Mouse (Mus musculus): ENCODE data around the gene Taf4. TPM values are rescaled to one million over a fixed set of nuclear protein-coding genes. Genes with fewer than 3 reads are reported as not detected.

The Taf4 gene
- 15.2 and 17.6 TPM in 2 replicates for polyA plus RNA-seq (2012; rRNA removed)
- polyA plus RNA-seq (2014; fragmentation: Nextera tagmentation; extraction: Ambion mirVana), result 3.9 and 4.4 TPM in 2 replicates

GRCm38 (mm10) chr2:179976628-179977343 is at the start of gene Taf4:
Taf4 (minus strand) TSS chr2:179976646.
- H3K36me3 ChIP-seq (ENCODE audit: control insufficient read depth, insufficient read depth, low read length), result no peaks in the 10 kb centered on the region
- no peaks in the 10 kb centered on the region for H3K27me3 ChIP-seq (ENCODE audit: control insufficient read depth, insufficient read depth, low read length)
- H3K4me2 ChIP-seq (replicated peaks; ENCODE audit: low read depth, low read length, severe bottlenecking), result peak within 1 kb of the TSS; percentile 93
- H3K4me1 ChIP-seq (ENCODE audit: control insufficient read depth, insufficient read depth, low read length), result peaks cover 25% of the 10 kb centered on the region
- H3K4me3 ChIP-seq (replicated peaks; ENCODE audit: low read length), result peak within 1 kb of the TSS; percentile 77
- peak within 1 kb of the TSS; percentile 94 for H3K27ac ChIP-seq (replicated peaks; ENCODE audit: low read depth, low read length)
- H3K9ac ChIP-seq (ENCODE audit: low read depth, low read length, severe bottlenecking), result peak within 1 kb of the TSS; percentile 96
- ATAC-seq (ENCODE audit: low FRiP score, low read depth) (peak; percentile 95), DNase-seq (ENCODE audit: low spot score) (peak; percentile 82)
- under 1% methylated on average over 48 of the region's 84 CpGs for WGBS
- TF ChIP-seq POLR2A (IDR thresholded peaks at IDR 0.05; ENCODE audit: borderline replicate concordance, extremely low read depth, insufficient read depth, insufficient read length), result peak; percentile 100
- no peaks in the 10 kb centered on the region for H3K9me3 ChIP-seq (ENCODE audit: control insufficient read depth, low read length)

DNA sequence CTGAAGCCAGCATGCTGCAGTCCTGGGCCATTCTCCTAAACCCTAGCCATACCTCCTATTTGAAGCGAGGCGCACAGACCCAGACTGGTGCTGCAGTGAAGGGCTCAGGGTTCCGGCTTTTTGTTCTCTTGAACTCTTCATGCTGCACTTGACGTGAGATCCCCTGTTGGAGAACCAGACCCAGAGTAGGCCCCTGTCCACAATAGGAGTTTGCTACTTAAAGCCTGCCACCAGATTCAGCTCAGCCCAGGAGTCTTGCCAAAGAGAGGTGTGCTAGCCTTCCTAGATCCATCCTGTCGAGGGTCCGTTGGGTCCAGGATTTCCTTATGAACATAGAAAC is 49.4 kb upstream of the Taf4 start:
- H3K4me3 ChIP-seq (replicated peaks; ENCODE audit: low read length), result peak overlapping the region; percentile 96
- TF ChIP-seq POLR2A (IDR thresholded peaks at IDR 0.05; ENCODE audit: borderline replicate concordance, extremely low read depth, insufficient read depth, insufficient read length), result no peak
- H3K4me1 ChIP-seq (ENCODE audit: control insufficient read depth, insufficient read depth, low read length), result peaks cover 30% of the 10 kb centered on the region
- no peaks in the 10 kb centered on the region for H3K27me3 ChIP-seq (ENCODE audit: control insufficient read depth, insufficient read depth, low read length)
- DNase-seq (ENCODE audit: low spot score) (no peak), ATAC-seq (ENCODE audit: low FRiP score, low read depth) (no peak)
- H3K9ac ChIP-seq (ENCODE audit: low read depth, low read length, severe bottlenecking), result peak overlapping the region; percentile 85
- peak overlapping the region; percentile 88 for H3K27ac ChIP-seq (replicated peaks; ENCODE audit: low read depth, low read length)
- 10% methylated on average over 6 of the region's 6 CpGs for WGBS
- peaks cover 35% of the 10 kb centered on the region for H3K36me3 ChIP-seq (ENCODE audit: control insufficient read depth, insufficient read depth, low read length)
- no peaks in the 10 kb centered on the region for H3K9me3 ChIP-seq (ENCODE audit: control insufficient read depth, low read length)
- H3K4me2 ChIP-seq (replicated peaks; ENCODE audit: low read depth, low read length, severe bottlenecking), result peak overlapping the region; percentile 86

DNA sequence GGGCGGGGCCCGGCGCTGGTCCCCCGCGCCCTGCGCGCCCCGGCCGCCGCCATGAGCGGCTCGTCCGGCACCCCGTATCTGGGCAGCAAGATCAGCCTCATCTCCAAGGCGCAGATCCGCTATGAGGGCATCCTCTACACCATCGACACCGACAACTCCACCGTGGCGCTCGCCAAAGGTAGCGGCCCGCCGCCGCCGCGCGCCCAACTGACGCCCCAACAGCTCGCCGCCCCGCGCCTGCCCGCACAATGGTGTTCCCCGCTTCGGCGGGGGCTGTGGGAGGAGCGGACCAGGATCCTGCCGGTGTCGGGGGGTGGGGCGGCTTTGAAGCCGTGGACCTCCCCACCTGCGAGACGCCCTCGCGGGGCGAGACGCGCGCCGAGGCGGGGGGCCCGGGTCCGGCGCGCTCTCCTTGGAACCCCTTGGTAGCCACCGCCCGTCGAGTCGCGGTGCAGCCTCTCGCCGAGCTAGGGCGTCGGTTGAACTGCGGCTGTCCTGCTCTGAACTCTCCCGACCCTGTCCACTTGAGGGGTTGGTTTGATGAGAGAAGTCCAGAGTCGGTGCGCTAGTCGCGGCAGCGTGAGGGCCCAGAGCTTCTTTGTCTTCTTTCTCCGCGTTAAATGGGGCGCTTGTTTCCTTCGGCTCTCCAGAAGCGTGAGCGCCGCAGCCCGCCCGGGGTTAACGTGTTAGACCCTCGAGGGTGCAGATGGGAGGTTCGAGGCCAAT is 48.9 kb upstream of the Taf4 start:
- Histone ChIP-seq H3K4me1 (ENCODE audit: control insufficient read depth, insufficient read depth, low read length) (peaks cover 30% of the 10 kb centered on the region), H3K36me3 (ENCODE audit: control insufficient read depth, insufficient read depth, low read length) (peaks cover 29% of the 10 kb centered on the region), H3K27ac (replicated peaks; ENCODE audit: low read depth, low read length) (peak overlapping the region; percentile 88), H3K9me3 (ENCODE audit: control insufficient read depth, low read length) (no peaks in the 10 kb centered on the region), H3K4me2 (replicated peaks; ENCODE audit: low read depth, low read length, severe bottlenecking) (peak overlapping the region; percentile 86), H3K27me3 (ENCODE audit: control insufficient read depth, insufficient read depth, low read length) (no peaks in the 10 kb centered on the region), H3K9ac (ENCODE audit: low read depth, low read length, severe bottlenecking) (peak overlapping the region; percentile 85), H3K4me3 (replicated peaks; ENCODE audit: low read length) (peak overlapping the region; percentile 96)
- DNase-seq (ENCODE audit: low spot score), result peak; percentile 12
- peak; percentile 47 for ATAC-seq (ENCODE audit: low FRiP score, low read depth)
- under 1% methylated on average over 52 of the region's 84 CpGs for WGBS
- TF ChIP-seq POLR2A (IDR thresholded peaks at IDR 0.05; ENCODE audit: borderline replicate concordance, extremely low read depth, insufficient read depth, insufficient read length), result no peak

- H3K27ac ChIP-seq (replicated peaks; ENCODE audit: low read depth, low read length), result peak within 1 kb of the TSS; percentile 88
- H3K9me3 ChIP-seq (ENCODE audit: control insufficient read depth, low read length), result no peaks in the 10 kb centered on the region
- ATAC-seq (ENCODE audit: low FRiP score, low read depth) (peak; percentile 94), DNase-seq (ENCODE audit: low spot score) (peak; percentile 96)
- under 1% methylated on average over 49 of the region's 80 CpGs for WGBS
- H3K4me1 ChIP-seq (ENCODE audit: control insufficient read depth, insufficient read depth, low read length), result peaks cover 30% of the 10 kb centered on the region
- peaks cover 22% of the 10 kb centered on the region for H3K36me3 ChIP-seq (ENCODE audit: control insufficient read depth, insufficient read depth, low read length)
- no peaks in the 10 kb centered on the region for H3K27me3 ChIP-seq (ENCODE audit: control insufficient read depth, insufficient read depth, low read length)
- peak within 1 kb of the TSS; percentile 96 for H3K4me3 ChIP-seq (replicated peaks; ENCODE audit: low read length)
- peak within 1 kb of the TSS; percentile 85 for H3K9ac ChIP-seq (ENCODE audit: low read depth, low read length, severe bottlenecking)
- H3K4me2 ChIP-seq (replicated peaks; ENCODE audit: low read depth, low read length, severe bottlenecking), result peak within 1 kb of the TSS; percentile 86
- no peak for TF ChIP-seq POLR2A (IDR thresholded peaks at IDR 0.05; ENCODE audit: borderline replicate concordance, extremely low read depth, insufficient read depth, insufficient read length)
Measured at GRCm38 (mm10) chr2:180024401-180025098, 48.1 kb upstream of the Taf4 start, which contains the start of gene Lsm14b. Lsm14b (plus strand) TSS chr2:180024987.

GRCm38 (mm10) chr2:180022751-180023150 is 46.3 kb upstream of the Taf4 start:
- Histone ChIP-seq H3K36me3 (ENCODE audit: control insufficient read depth, insufficient read depth, low read length) (peaks cover 4% of the 10 kb centered on the region), H3K4me1 (ENCODE audit: control insufficient read depth, insufficient read depth, low read length) (peaks cover 32% of the 10 kb centered on the region), H3K9me3 (ENCODE audit: control insufficient read depth, low read length) (no peaks in the 10 kb centered on the region), H3K27ac (replicated peaks; ENCODE audit: low read depth, low read length) (no peak overlapping the region), H3K4me3 (replicated peaks; ENCODE audit: low read length) (no peak overlapping the region), H3K27me3 (ENCODE audit: control insufficient read depth, insufficient read depth, low read length) (no peaks in the 10 kb centered on the region), H3K9ac (ENCODE audit: low read depth, low read length, severe bottlenecking) (no peak overlapping the region), H3K4me2 (replicated peaks; ENCODE audit: low read depth, low read length, severe bottlenecking) (no peak overlapping the region)
- no peak for TF ChIP-seq POLR2A (IDR thresholded peaks at IDR 0.05; ENCODE audit: borderline replicate concordance, extremely low read depth, insufficient read depth, insufficient read length)
- DNase-seq (ENCODE audit: low spot score) (no peak), ATAC-seq (ENCODE audit: low FRiP score, low read depth) (no peak)
- 46% methylated on average over 6 of the region's 6 CpGs for WGBS
